Mouse (Mus musculus) yolk sac, embryonic 10.5 days (tissue): ENCODE results near the gene Fgf23.

Experiments used
- DNase-seq: peaks from one replicate; pipeline ENCODE4 v3.0.0-alpha.2; 2017; ENCODE audit warnings: low spot score

The Fgf23 gene

GRCm38 (mm10) chr6:127114753-127115456, 42.2 kb downstream of the Fgf23 start:
- DNase-seq = no peak

GRCm38 (mm10) chr6:127122221-127122806, 49.6 kb downstream of the Fgf23 start:
- DNase-seq = no peak

- no peak for DNase-seq
These were observed 50.3 kb downstream of the Fgf23 start for GRCm38 (mm10) chr6:127122996-127123395.

- DNase-seq = no peak
These were observed 50.8 kb downstream of the Fgf23 start for GRCm38 (mm10) chr6:127123506-127123905.

- DNase-seq = no peak
These were observed 57.0 kb downstream of the Fgf23 start for GRCm38 (mm10) chr6:127129659-127130058.

GRCm38 (mm10) chr6:127130377-127130776, 57.7 kb downstream of the Fgf23 start:
- DNase-seq = no peak
